Mouse (Mus musculus): ENCODE data around the gene Myl9. TPM values are rescaled to one million over a fixed set of nuclear protein-coding genes. Genes with fewer than 3 reads are reported as not detected.
"Not testable (repeated sequence)": the region's sequence is repeated elsewhere in the genome, so short reads cannot be mapped to it uniquely, and the experiment has no call there.

Myl9 gene
- polyA plus RNA-seq, 1 experiment from 2014 or later, result 204 TPM

DNA sequence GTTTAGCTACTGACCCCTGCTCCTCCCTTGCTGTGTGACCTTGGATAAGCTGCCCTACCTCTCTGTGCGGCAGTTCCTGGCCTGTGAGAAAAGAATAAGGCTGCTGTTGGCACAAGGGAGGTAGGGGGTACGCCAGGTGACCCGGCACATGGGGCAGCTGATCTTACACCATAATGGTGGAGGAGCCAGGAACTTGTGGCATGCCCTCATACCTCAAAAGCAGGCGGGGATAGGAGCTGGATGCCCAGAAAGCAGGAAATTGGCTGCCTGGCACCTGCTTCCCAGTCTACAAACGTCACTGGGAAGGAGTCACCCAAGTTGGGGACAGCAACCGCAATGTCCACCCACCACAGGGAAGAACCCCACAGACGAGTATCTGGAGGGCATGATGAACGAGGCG lies 4.9 kb downstream of the Myl9 start:
- peaks cover 4% of the 10 kb centered on the region for H3K36me3 ChIP-seq
- no peak overlapping the region for H3K4me3 ChIP-seq
- WGBS, result 74% methylated on average over 9 of the region's 9 CpGs
- H3K27me3 ChIP-seq, result no peaks in the 10 kb centered on the region
- H3K4me2 ChIP-seq (replicated peaks), result no peak overlapping the region
- ATAC-seq (ENCODE audit: low FRiP score, low read depth), result no peak
- no peaks in the 10 kb centered on the region for H3K9me3 ChIP-seq
- peaks cover 28% of the 10 kb centered on the region for H3K4me1 ChIP-seq
- no peak overlapping the region for H3K9ac ChIP-seq
- no peak overlapping the region for H3K27ac ChIP-seq

DNA sequence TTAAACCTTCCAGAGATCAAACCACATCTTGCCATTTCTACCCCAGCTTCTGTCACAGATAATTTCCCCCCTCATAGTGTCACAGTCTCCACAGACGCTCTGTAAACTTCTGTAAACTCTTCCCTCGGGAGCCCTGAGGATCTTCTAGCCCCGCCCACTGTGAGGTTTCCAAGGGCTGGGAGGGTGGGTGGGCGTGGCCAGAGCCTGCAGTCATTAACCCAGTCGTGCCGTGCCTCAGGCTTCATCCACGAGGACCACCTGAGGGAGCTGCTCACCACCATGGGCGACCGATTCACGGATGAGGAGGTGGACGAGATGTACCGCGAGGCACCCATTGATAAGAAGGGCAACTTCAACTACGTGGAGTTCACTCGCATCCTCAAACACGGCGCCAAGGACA lies 5.5 kb downstream of the Myl9 start:
- Histone ChIP-seq H3K9ac (no peak overlapping the region), H3K4me2 (replicated peaks) (no peak overlapping the region), H3K4me3 (no peak overlapping the region), H3K36me3 (peaks cover 4% of the 10 kb centered on the region), H3K4me1 (peaks cover 22% of the 10 kb centered on the region), H3K27ac (no peak overlapping the region), H3K9me3 (no peaks in the 10 kb centered on the region), H3K27me3 (no peaks in the 10 kb centered on the region)
- 20% methylated on average over 17 of the region's 17 CpGs for WGBS
- 0 out of 2 replicates have a peak, but pooled peaks have one; percentile 4 for ATAC-seq (ENCODE audit: low FRiP score, low read depth)

DNA sequence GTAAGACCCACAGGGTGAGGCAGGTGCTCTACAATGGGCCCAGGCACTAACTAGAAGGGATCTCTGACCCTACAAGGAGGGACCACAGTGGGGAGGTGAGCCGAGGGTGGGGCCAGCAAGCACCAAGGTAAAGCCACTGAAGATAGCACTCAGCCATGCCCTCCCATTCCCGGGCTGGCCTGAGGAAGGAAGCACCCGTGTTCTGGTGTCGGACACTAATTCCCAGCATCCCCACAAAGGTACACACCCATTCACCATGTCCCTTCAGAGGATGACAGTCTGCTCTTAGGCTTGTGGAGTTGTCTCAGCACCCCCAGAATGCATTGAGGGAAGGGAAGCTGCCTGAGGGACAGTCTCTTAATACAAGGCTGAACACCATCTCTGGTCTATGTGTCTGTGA lies 6.1 kb downstream of the Myl9 start:
- WGBS, result 76% methylated on average over 4 of the region's 4 CpGs
- H3K4me1 ChIP-seq, result peaks cover 18% of the 10 kb centered on the region
- no peak overlapping the region for H3K4me3 ChIP-seq
- no peaks in the 10 kb centered on the region for H3K27me3 ChIP-seq
- ATAC-seq (ENCODE audit: low FRiP score, low read depth), result no peak
- no peak overlapping the region for H3K4me2 ChIP-seq (replicated peaks)
- H3K9me3 ChIP-seq, result no peaks in the 10 kb centered on the region
- no peak overlapping the region for H3K9ac ChIP-seq
- no peak overlapping the region for H3K27ac ChIP-seq
- H3K36me3 ChIP-seq, result peaks cover 4% of the 10 kb centered on the region

- Histone ChIP-seq H3K27me3 (no peaks in the 10 kb centered on the region), H3K4me3 (no peak overlapping the region), H3K27ac (no peak overlapping the region), H3K36me3 (peaks cover 4% of the 10 kb centered on the region), H3K4me2 (replicated peaks) (no peak overlapping the region), H3K9me3 (no peaks in the 10 kb centered on the region), H3K9ac (no peak overlapping the region), H3K4me1 (peaks cover 17% of the 10 kb centered on the region)
- no peak for ATAC-seq (ENCODE audit: low FRiP score, low read depth)
- WGBS, result 67% methylated on average over 4 of the region's 4 CpGs
Observed at GRCm38 (mm10) chr2:156781836-156782480, 6.7 kb downstream of the Myl9 start.

DNA sequence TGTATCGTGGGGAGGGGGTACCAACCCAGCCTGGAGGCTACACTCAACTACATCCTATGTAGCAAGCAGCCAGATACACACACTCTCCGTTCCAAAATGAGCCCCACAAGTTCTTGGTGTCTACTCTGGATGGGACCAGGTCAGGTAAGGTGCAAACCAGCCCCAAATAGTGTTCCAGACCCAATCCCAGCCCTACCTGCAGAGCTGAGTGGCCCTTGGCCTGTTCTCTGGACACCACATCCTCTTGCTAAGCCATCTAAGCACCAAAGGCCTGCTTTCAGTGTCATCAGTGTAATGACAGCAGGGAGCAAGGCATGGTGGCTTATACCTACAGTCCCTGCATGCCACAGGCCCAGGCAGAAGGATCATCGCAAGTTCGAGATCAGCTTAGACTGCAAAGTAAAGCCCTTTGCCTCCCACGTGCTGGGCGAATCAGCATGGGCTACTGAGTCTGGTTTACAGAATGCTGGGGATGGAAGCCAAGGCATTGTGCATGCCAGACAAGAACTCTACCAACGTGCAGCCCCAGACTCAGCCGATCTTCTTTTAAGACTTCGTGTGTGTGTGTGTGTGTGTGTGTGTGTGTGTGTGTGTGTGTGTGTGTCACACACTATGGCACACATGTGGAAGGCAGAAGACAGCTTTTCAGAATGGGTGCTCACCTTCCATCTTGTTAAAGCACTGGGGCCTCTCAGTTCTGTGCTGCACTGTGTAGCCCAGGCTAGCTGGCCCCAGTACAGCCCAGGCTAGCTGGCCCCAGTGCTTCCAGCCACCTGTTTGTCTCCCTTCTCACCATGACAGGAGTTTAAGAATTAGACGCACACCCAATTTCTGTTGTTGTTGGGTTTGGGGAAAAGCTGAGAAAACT lies 7.5 kb downstream of the Myl9 start:
- Histone ChIP-seq H3K27me3 (no peaks in the 10 kb centered on the region), H3K9ac (no peak overlapping the region), H3K9me3 (no peaks in the 10 kb centered on the region), H3K4me2 (replicated peaks) (no peak overlapping the region), H3K4me3 (no peak overlapping the region), H3K4me1 (peaks cover 10% of the 10 kb centered on the region), H3K36me3 (peaks cover 4% of the 10 kb centered on the region), H3K27ac (no peak overlapping the region)
- ATAC-seq (ENCODE audit: low FRiP score, low read depth), result no peak
- 84% methylated on average over 10 of the region's 10 CpGs for WGBS

DNA sequence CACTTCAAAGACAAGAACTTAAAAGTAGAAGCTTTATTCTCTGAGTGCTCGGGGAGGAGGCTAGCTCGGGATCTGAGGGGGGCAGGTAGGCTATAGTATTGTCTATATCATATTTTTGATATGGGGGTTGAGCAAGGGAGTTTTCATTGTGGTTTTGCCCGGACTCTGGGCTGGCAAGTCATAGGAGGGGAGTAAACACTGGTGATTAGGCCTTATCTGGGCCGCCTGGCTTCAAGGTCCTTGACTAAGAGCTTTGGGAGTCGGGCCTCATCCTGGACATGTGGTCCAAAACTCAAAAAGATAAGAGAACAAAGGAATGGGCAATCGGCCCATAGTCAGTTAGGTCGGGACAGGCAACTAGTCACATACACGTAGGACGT lies 8.1 kb downstream of the Myl9 start:
- H3K4me3 ChIP-seq, result no peak overlapping the region

GRCm38 (mm10) chr2:156784016-156784585 lies 8.9 kb downstream of the Myl9 start:
- no peak overlapping the region for H3K4me2 ChIP-seq (replicated peaks)
- no peak overlapping the region for H3K4me3 ChIP-seq
- no peaks in the 10 kb centered on the region for H3K27me3 ChIP-seq
- no peaks in the 10 kb centered on the region for H3K9me3 ChIP-seq
- no peak for ATAC-seq (ENCODE audit: low FRiP score, low read depth)
- H3K36me3 ChIP-seq, result peaks cover 4% of the 10 kb centered on the region
- H3K9ac ChIP-seq, result no peak overlapping the region
- peaks cover 7% of the 10 kb centered on the region; the same call in 1 of the 2 replicates for H3K4me1 ChIP-seq
- 59% methylated on average over 7 of the region's 7 CpGs for WGBS
- H3K27ac ChIP-seq, result no peak overlapping the region

More for the DNA sequence above, 8.1 kb downstream of the Myl9 start:
- 84% methylated on average over 9 of the region's 9 CpGs for WGBS
- Histone ChIP-seq H3K27me3 (no peaks in the 10 kb centered on the region), H3K27ac (no peak overlapping the region), H3K4me2 (replicated peaks) (no peak overlapping the region), H3K9me3 (no peaks in the 10 kb centered on the region), H3K36me3 (peaks cover 4% of the 10 kb centered on the region), H3K4me1 (peaks cover 7% of the 10 kb centered on the region; the same call in 1 of the 2 replicates), H3K9ac (no peak overlapping the region)
- no peak for ATAC-seq (ENCODE audit: low FRiP score, low read depth)

- peaks cover 7% of the 10 kb centered on the region; the same call in 1 of the 2 replicates for H3K4me1 ChIP-seq
- no peak overlapping the region for H3K4me2 ChIP-seq (replicated peaks)
- H3K27me3 ChIP-seq, result no peaks in the 10 kb centered on the region
- H3K27ac ChIP-seq, result no peak overlapping the region
- H3K9ac ChIP-seq, result no peak overlapping the region
- WGBS, result 74% methylated on average over 2 of the region's 2 CpGs
- no peak overlapping the region for H3K4me3 ChIP-seq
- H3K9me3 ChIP-seq, result no peaks in the 10 kb centered on the region
- peaks cover 4% of the 10 kb centered on the region for H3K36me3 ChIP-seq
- ATAC-seq (ENCODE audit: low FRiP score, low read depth), result no peak
Observed at GRCm38 (mm10) chr2:156784891-156785290, 9.7 kb downstream of the Myl9 start.

DNA sequence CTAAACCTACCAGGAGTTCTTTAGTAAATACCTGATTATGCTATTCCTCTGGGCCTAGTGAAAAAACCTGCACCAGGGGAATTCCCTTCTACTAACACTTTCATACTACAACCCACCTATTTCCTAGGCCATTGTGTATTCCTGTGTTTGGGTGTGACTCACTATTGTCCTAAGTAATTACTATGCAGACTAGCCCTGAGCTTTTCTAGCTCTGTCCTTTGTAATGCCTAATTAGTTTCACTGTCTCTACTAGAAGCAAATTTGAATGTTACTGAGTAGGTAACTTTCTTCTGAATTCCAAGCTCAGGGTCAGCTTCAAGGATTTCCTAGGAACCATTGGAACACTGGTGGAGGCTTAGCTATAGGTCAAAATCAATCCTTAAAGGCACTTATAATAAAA lies 11.1 kb downstream of the Myl9 start:
- not testable (repeated sequence) for H3K9ac ChIP-seq; H3K4me1 ChIP-seq; H3K36me3 ChIP-seq; ATAC-seq (ENCODE audit: low FRiP score, low read depth); H3K9me3 ChIP-seq; H3K27me3 ChIP-seq; H3K27ac ChIP-seq; H3K4me2 ChIP-seq (replicated peaks); H3K4me3 ChIP-seq

GRCm38 (mm10) chr2:156787090-156787775 lies 12.0 kb downstream of the Myl9 start:
- H3K27ac ChIP-seq, result no peak overlapping the region
- no peak overlapping the region for H3K4me3 ChIP-seq
- H3K9me3 ChIP-seq, result peaks cover 3% of the 10 kb centered on the region
- no peaks in the 10 kb centered on the region for H3K36me3 ChIP-seq
- no peak for ATAC-seq (ENCODE audit: low FRiP score, low read depth)
- no peaks in the 10 kb centered on the region for H3K4me1 ChIP-seq
- H3K4me2 ChIP-seq (replicated peaks), result no peak overlapping the region
- H3K27me3 ChIP-seq, result no peaks in the 10 kb centered on the region
- H3K9ac ChIP-seq, result no peak overlapping the region
- WGBS, result 89% methylated on average over 5 of the region's 5 CpGs

- Histone ChIP-seq H3K27ac (no peak overlapping the region), H3K4me2 (replicated peaks) (no peak overlapping the region), H3K4me3 (no peak overlapping the region), H3K4me1 (no peaks in the 10 kb centered on the region), H3K9ac (no peak overlapping the region), H3K9me3 (peaks cover 4% of the 10 kb centered on the region), H3K27me3 (no peaks in the 10 kb centered on the region), H3K36me3 (no peaks in the 10 kb centered on the region)
- WGBS, result 42% methylated on average over 3 of the region's 3 CpGs
- ATAC-seq (ENCODE audit: low FRiP score, low read depth), result no peak
Observed at GRCm38 (mm10) chr2:156787776-156788105, 12.5 kb downstream of the Myl9 start.

DNA sequence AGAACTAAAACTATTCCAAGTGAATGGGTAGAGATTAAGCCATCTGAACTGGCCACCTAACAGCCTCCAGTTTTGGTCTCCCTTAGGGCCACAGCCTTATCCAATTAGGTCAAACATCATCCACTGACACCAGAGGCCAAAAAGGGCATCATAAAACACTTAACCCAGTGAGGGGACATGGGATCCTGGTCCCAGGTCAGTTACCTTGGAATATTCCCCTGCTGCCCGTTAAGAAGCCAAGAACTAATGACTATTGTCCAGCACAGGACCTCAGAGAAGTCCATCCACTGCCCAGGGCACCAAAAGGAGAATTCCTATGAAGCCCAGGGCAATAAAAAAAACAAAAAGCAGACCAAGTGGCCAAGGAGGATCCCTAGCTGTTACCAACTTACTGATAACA lies 13.6 kb downstream of the Myl9 start:
- no peak for ATAC-seq (ENCODE audit: low FRiP score, low read depth)
- Histone ChIP-seq H3K9me3 (peaks cover 4% of the 10 kb centered on the region), H3K4me1 (no peaks in the 10 kb centered on the region), H3K27ac (no peak overlapping the region), H3K4me3 (no peak overlapping the region), H3K36me3 (no peaks in the 10 kb centered on the region), H3K27me3 (no peaks in the 10 kb centered on the region), H3K4me2 (replicated peaks) (no peak overlapping the region), H3K9ac (no peak overlapping the region)
- WGBS, result 39% methylated on average over 1 of the region's 1 CpGs

Measured in limb, embryonic 13.5 days (tissue).